Mouse (Mus musculus) ovary, postnatal 36 days (tissue): Measurements from ENCODE around the gene Syne1.

ENCODE experiments used
- DNase-seq: peaks from one replicate; pipeline ENCODE4 v3.0.0; 2022; ENCODE audit warnings: low spot score, mixed read lengths

Syne1 gene

GRCm38 (mm10) chr10:5551382-5551781 is at the start of gene Syne1:
Gene Syne1 (minus strand): TSS chr10:5551482.
- DNase-seq: no peak

DNA sequence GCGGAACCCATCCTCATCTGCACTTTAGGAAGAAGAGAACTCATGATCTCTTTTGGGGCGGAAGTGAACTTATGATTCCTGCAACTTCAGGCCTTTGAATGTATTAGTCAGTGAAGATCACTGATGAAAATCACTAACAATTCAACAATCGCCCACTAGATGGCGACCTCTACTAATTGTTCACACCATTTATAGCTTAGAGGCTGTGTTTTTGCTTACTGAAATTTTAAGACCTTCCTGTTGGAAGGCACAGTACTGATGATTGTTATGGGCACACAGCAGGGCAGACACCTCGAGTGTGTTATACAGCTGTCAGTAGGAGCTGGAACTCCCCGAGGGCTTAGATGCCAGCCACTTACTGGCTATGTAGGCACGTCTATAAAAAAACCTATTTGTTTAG is 48.8 kb upstream of the Syne1 start:
- no peak for DNase-seq

DNA sequence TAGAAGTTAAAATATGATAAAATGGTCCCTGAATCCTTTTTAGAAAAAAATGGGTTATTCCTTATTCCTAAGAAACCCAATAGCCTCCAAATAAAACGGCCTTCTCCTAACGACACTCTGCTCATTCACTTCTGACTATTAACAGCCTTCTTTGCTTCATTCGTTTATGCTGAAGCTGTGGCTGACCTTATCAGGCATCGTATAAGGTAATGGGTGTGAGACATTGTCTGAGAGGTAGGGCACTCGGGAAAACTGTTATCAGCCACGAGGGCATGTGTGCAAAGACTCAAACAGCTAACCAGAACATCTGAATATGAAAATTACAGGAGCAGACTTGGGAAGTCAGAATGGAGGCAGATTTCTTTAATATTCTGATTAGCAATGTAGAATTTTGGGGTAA is 45.3 kb upstream of the Syne1 start:
- DNase-seq: no peak

DNA sequence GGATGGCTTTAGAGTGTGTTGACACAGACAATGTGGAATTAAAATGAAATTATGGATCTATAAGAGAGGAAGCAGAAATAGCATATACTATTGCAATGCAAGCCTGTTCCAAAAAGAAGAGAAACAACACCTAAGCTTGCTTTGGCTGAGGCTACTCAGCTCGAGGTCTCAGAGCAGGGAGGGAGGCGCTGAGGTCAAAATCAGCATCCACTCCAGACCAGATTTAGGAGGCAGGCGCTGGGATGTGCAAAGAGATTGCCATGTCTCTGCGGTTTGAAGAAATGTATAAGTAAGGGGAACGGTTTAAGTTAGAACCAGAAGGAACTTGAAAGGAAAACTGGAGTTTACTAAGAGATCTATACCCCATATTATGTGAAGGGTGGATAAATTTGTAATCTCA is 43.2 kb upstream of the Syne1 start:
- DNase-seq: no peak

- DNase-seq: no peak
Observed at GRCm38 (mm10) chr10:5593464-5593863, 42.2 kb upstream of the Syne1 start, which contains the start of gene Myct1. Gene Myct1 (plus strand): TSS chr10:5593775.

- DNase-seq: no peak
Observed at GRCm38 (mm10) chr10:5591996-5592395, 40.7 kb upstream of the Syne1 start.

DNA sequence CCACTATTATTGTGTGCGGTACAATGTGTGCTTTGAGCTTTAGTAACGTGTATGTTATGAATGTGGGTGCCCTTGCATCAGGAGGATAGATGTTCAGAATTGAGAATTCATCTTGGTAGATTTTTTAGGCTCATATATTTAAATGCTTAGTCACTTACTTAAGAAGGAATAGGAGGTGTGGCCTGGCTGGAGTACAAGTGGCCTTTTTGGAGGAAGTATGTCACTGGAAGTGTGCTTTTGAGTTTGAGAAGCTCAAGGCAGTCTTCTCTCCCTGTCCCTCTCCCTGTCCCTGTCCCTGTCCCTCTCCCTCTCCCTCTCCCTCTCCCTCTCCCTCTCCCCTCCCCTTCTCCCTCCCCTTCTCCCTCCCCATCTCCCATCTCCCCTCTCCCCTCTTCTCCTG is 39.8 kb upstream of the Syne1 start:
- DNase-seq: no peak

- no peak for DNase-seq
Observed at GRCm38 (mm10) chr10:5573328-5573727, 22.0 kb upstream of the Syne1 start.

DNA sequence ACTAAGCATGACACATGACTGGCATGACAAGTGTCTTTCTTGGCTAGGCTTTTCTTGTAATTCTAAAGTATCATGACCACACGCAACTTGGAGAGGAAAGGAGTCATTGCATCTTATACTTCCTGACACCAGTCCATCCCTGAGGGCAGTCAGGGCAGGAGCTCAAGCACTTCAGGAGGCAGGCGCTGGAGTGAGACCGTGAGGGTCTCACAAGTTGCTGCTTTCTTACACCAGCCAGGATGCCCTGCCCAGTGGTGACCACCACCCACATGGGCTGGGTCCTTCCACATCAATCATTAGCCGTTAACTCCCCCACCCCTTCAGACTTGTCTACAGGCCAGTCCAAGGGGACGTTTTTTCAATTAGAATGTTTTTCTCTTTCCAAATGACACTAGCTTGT is 20.1 kb upstream of the Syne1 start:
- DNase-seq: no peak

GRCm38 (mm10) chr10:5570059-5570458 is 18.8 kb upstream of the Syne1 start:
- no peak for DNase-seq

DNA sequence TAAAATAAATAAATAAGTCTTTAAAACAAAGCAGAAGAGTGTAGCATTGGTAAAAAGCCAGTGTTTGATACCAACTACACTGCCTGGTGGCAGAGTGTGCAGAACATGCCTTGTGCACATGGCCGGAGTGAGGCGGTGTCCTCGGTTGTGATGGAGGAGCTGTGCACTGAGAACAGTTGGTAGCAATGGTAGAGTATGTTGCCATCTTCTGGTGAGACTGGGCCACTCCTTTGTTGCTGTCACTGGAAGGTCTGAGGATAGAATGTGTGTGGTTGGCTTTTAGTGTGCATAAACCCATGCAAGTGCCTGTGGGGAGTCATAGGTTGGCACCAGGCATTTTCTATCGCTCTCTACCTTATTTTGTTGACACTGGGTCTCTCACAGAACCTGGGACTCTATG is 17.7 kb upstream of the Syne1 start:
- DNase-seq: no peak

GRCm38 (mm10) chr10:5561706-5562105 is 10.4 kb upstream of the Syne1 start:
- DNase-seq: no peak

DNA sequence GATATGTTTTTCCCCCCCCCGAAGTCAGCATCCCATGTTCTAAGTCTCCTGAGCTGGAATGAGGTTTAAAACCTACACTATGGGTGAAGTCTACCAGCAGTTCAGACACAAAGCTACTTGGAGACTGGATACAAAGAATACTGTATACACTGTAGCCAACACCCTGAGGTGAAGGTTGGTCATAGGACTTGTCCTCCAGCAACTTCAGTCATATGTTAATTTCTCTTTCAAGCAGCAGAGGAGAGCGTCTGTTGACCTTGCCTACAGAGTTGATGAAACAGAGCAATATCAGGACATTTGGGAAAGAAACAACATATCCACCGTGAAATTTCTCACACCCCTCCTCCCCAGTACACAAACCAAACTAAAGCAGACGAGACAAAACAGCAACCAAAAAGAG is 9.2 kb upstream of the Syne1 start:
- no peak for DNase-seq

- DNase-seq: no peak
Observed at GRCm38 (mm10) chr10:5558808-5559207, 7.5 kb upstream of the Syne1 start.

DNA sequence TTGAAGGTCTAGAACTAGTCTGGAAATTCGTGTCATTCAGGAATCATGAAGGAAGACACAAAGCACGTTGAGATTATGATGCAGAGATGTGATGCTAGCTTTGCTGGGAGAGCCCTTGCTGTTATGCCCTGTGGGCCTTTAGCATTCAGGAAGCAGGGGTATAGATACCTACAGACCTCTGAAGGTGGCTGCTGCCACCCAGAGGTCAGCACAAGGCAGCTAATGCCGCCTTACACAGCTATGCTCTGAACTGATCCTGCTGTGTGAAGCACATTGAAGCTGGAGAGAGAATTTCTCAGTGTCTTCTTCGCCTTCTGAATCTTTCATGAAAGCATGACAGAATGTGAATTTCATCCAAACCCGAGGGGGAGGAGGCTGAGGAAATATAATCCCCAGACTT is 3.7 kb upstream of the Syne1 start:
- DNase-seq: no peak

DNA sequence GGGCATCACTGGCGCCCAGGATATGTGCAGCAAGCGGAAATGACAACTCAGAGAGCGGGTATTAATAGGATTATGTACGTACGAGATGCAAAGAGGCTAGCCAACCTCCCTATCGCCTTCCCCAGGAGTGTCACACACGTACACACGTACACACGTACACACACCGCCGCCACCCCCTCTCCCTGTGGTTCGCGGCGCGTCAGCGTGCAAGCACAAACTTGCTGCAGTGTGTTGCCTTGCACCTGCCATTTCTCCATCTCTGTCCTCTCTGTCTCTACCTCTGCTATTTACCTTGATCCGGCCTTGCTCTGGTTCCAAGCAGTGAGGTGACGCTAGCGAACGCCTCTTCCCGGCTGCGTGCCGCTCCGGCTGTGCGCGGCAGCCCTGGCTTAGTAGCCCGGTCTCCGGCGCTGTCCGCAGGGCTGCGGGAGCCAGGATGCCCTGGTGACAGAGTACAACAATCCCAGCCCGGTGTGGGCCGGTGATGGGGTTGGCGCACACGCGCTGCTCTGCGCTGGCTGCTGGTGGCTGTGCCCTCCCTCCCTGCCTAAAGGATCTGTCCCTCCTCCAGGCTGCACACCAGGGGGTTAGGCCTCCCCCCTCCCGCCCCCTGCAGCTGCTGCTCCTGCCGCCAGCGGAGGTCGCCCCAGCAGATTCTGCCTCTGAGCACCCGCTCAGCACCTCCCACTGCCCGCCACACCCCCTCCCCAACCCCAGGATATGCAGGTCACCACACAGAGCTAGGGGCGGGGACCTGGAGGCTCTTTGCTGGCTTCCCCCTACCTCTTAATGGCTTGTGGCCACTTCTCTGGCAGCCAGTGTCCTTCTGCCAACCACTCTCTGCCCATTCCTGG is 887 bp downstream of the Syne1 start:
- peak; percentile 38 for DNase-seq

- no peak for DNase-seq
Observed at GRCm38 (mm10) chr10:5549871-5550167, 1.5 kb downstream of the Syne1 start.

GRCm38 (mm10) chr10:5548651-5549050 is 2.6 kb downstream of the Syne1 start:
- DNase-seq: no peak

DNA sequence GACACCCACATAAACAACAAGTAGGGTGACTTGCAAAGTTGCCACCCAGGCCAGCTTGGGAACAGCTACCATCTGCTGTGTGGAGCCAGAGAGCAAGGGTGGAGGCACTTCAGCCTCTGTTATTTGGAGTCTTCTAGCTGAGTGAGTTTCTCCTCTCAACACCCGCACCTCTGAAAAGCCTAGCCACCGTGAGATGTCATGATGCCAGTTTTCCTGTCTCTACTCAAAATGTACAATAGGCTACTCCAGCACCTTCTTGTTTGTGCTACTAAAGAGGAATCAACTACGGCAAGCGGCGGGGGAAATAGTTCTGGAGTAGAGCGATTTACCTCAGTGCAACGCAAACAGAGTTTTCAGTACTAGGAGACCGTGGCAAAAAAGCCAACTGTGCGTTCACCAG is 3.5 kb downstream of the Syne1 start:
- DNase-seq: no peak

DNA sequence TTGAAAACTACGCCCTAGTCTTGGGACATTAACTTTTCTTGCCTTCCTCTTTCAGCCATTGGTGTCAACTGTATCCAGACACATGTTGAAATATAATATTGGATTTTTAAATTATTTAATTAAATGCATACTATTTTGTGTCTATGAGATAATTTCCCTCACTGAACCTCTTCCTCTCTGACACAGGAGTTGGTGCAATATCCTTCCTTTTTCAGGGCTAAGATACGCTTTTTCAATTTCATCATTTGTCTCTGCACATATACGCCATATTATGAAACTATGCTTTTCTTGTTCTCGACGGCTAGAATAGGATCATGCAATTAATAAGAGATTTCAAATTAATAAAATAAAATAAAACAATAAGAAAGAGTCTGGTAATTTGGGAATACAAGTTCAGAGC is 4.9 kb downstream of the Syne1 start:
- no peak for DNase-seq

DNA sequence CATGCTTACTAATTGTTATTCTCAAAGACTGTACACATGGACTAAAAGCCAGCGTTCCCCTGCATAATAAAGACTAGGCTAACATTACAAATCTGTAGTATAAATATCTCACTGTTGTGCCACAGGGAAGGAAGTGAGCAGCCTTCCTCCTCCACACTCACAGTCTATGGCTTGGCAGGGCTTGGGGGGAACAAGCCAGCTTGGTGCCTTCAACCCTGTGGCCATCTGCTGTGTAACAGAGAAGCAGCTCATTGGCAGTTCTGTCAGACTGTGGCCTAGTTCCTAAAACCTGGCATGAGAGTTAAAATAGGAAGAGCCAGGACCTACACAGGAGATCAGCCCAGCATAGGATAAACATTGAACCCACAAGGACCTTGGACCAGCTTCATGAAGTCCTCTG is 23.0 kb downstream of the Syne1 start:
- DNase-seq: no peak

- DNase-seq: no peak
Observed at GRCm38 (mm10) chr10:5527634-5528033, 23.6 kb downstream of the Syne1 start.

GRCm38 (mm10) chr10:5522904-5523303 is 28.4 kb downstream of the Syne1 start:
- no peak for DNase-seq

DNA sequence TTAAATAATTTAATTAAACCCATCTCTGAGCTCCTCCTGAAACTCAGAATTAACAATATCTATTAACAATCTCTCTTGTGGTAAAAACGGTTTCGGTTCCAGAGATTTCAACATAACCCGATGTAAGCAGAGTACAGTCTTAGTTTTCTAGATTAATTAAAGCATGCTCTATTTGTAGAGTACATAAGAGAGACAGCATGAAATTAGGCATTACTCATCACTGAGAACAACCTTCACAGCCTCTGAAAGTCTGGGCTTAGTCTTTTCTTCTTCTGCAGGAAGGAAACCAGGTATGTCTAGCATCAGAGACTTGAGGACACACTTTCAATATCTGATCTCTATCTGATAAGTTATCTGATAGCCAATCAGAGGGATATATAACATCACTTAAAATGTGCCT is 29.0 kb downstream of the Syne1 start:
- DNase-seq: no peak
